Mouse (Mus musculus) embryonic fibroblast, embryonic 13.5 days (primary cell): ENCODE measurements around the gene Vmn1r93. TPM values are rescaled to one million over a fixed set of nuclear protein-coding genes. Genes with fewer than 3 reads are reported as not detected.
"Not testable (repeated sequence)": the region's sequence is repeated elsewhere in the genome, so short reads cannot be mapped to it uniquely, and the experiment has no call there.

ENCODE experiments used
- H3K27ac ChIP-seq: 2 replicates; pipeline ENCODE4 v1.5.1; 2012; ENCODE audit warnings: low read length, control low read depth, inconsistent platforms; ENCODE audit not compliant: insufficient read depth
- H3K4me1 ChIP-seq: 2 replicates; pipeline ENCODE4 v1.6.1; 2011; ENCODE audit warnings: low read length; ENCODE audit not compliant: control insufficient read depth, insufficient read depth
- H3K4me3 ChIP-seq: 2 replicates; pipeline ENCODE4 v1.5.1; 2011; ENCODE audit warnings: mild to moderate bottlenecking, control low read depth, low read length; ENCODE audit not compliant: insufficient read depth
- polyA plus RNA-seq: library from polyadenylated mRNA; stranded (reverse); fragments of >200 nt; gene quantifications from 2 replicates; pipeline ENCODE4 v1.2.4, GENCODE M21; 2011; ENCODE audit warnings: low read depth; ENCODE audit not compliant: missing spikeins, insufficient read length

Vmn1r93 gene
- polyA plus RNA-seq = not detected in 2 replicates

DNA sequence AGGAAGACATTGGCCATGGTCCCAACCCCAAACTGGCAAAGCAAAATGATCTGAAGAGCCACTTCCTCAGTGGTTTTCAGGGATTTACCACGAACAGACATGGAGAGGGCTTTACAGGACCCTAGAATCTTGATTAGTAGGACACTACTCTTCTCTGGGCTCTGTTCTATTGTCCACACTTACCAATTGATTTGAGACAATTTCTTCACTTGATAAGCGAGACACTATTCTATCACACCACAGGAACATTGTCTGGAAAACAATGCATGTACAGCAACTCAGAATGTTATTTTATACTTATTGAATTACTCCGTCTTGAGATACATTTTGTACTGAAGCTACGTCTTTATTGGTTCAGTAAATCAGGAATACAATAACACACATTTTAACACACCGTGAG lies at the start of gene Vmn1r93:
Gene Vmn1r93 (minus strand): TSS at position 101 of the 400 bp plus-strand sequence.
- not testable (repeated sequence) for H3K4me1 ChIP-seq, H3K27ac ChIP-seq, H3K4me3 ChIP-seq

DNA sequence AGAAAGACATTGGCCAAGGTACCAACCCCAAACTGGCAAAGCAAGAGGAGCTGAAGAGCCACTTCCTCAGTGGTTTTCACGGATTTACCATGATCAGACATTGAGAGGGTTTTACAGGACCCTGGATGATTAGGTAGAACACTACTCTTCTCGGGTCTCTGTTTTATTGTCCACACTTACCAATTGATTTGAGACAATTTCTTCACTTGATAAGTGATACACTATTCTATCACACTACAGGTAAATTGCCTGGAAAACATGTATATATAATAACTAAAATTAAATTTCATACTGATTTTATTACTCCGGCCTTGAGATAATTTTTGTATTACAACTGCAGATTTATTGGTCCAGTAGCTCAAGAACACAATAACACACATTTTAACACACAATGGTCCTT lies 29.4 kb upstream of the Vmn1r93 start, which contains the start of gene Vmn1r94:
Gene Vmn1r94 (minus strand): TSS at position 101 of the 400 bp plus-strand sequence.
- H3K4me1 ChIP-seq, H3K27ac ChIP-seq, H3K4me3 ChIP-seq: not testable (repeated sequence)

DNA sequence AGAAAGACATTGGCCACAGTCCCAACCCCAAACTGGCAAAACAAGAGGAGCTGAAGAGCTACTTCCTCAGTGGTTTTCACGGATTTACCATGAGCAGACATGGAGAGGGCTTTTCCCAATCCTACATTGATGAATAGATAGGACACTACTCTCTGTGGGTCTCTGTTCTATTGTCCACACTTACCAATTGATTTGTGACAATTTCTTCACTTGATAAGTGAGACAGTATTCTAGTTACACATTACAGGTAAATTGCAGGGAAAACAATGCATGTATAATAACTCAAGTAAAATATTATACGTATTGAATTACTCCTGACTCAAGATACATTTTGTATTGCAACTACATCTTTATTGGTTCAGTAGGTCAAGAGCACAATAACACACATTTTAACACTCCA lies 16.4 kb downstream of the Vmn1r93 start, which contains the start of gene Gm16442:
Gene Gm16442 (minus strand): TSS at position 101 of the 400 bp plus-strand sequence.
- not testable (repeated sequence) for H3K27ac ChIP-seq, H3K4me1 ChIP-seq, H3K4me3 ChIP-seq

DNA sequence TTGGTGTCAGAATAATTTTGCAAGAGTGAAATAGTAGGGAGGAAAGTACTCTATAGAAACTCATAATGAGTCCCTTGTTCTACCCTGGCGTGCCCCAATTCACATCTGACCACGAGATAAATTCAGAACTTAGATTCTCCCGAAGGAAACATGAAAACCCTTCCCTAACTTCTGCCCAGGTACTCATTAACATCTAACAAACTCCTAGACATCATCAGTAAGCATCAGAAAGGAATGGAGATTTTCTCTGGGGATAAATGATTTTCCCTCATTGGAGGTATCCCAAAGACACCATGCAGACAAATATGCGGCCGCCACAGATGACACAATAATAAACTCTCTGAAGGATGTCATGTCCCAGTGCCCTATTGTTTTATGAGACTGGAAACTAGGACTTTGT lies 39.5 kb downstream of the Vmn1r93 start, which contains the start of gene Vmn1r91:
Gene Vmn1r91 (plus strand): TSS at position 301 of the 400 bp plus-strand sequence.
- not testable (repeated sequence) for H3K27ac ChIP-seq, H3K4me1 ChIP-seq, H3K4me3 ChIP-seq

Other genes with a start within 250 kb of the Vmn1r93 start
- 54.1 and 65.0 TPM in 2 replicates for gene Pvr, start 217.9 kb downstream of the Vmn1r93 start, polyA plus RNA-seq
- not detected in 2 replicates for gene Igsf23, start 188.3 kb downstream of the Vmn1r93 start, polyA plus RNA-seq
- not detected in 2 replicates for gene Ceacam20, start 173.7 kb downstream of the Vmn1r93 start, polyA plus RNA-seq
- not detected in 2 replicates for gene Nlrp9b, start 147.6 kb downstream of the Vmn1r93 start, polyA plus RNA-seq
- gene Vmn1r91, start 39.4 kb downstream of the Vmn1r93 start, polyA plus RNA-seq = not detected in 2 replicates
- gene Gm16442, start 16.5 kb downstream of the Vmn1r93 start, polyA plus RNA-seq = not detected in 2 replicates
- gene Vmn1r94, start 29.3 kb upstream of the Vmn1r93 start, polyA plus RNA-seq = not detected in 2 replicates
- not detected in 2 replicates for gene Vmn1r95, start 54.6 kb upstream of the Vmn1r93 start, polyA plus RNA-seq
- gene Gm6164, start 66.5 kb upstream of the Vmn1r93 start, polyA plus RNA-seq = not detected in 2 replicates
- not detected in 2 replicates for gene Gm4498, start 94.7 kb upstream of the Vmn1r93 start, polyA plus RNA-seq
- gene Gm5890, start 123.7 kb upstream of the Vmn1r93 start, polyA plus RNA-seq = not detected in 2 replicates
- not detected in 2 replicates for gene Gm4133, start 195.0 kb upstream of the Vmn1r93 start, polyA plus RNA-seq
- not detected in 2 replicates for gene Gm5728, start 236.3 kb upstream of the Vmn1r93 start, polyA plus RNA-seq